Mouse (Mus musculus) C2C12 (cell line): ENCODE measurements at regions not wholly inside any gene's neighbourhood (a gene's known extent, or its start where the extent isn't known, plus 50 kb on each side); places are given as distances from the start of the nearest gene placed in this dataset.

Experiments
- CTCF ChIP-seq: IDR thresholded peaks from one replicate; pipeline ENCODE4 v1.5.1; 2011; ENCODE audit not compliant: control insufficient read depth, insufficient read depth, insufficient read length
- MYOD1 ChIP-seq: IDR thresholded peaks from one replicate; pipeline ENCODE4 v1.6.1; 2011; ENCODE audit warnings: low read depth; ENCODE audit not compliant: control insufficient read depth, insufficient read length
- USF1 ChIP-seq: IDR thresholded peaks from one replicate; pipeline ENCODE4 v1.6.1; 2011; ENCODE audit warnings: low read depth, mild to moderate bottlenecking, control low read depth, moderate library complexity

GRCm38 (mm10) chr16:47407067-47407466 lies 876.5 kb upstream of the Dppa4 start:
- TF ChIP-seq CTCF (no peak), MYOD1 (no peak), USF1 (no peak)
